Mouse (Mus musculus): ENCODE results near the gene Ppp6r2.

The Ppp6r2 gene

GRCm38 (mm10) chr15:89258997-89259396 is 47.6 kb downstream of the Ppp6r2 start:
- no peak for DNase-seq (ENCODE audit: low read depth)

GRCm38 (mm10) chr15:89264485-89264884 is 53.1 kb downstream of the Ppp6r2 start:
- no peak for DNase-seq (ENCODE audit: low read depth)

- no peak for DNase-seq (ENCODE audit: low read depth)
These were observed 64.1 kb downstream of the Ppp6r2 start for GRCm38 (mm10) chr15:89275497-89275896.

- peak; percentile 56 for DNase-seq (ENCODE audit: low read depth)
These were observed 66.0 kb downstream of the Ppp6r2 start for GRCm38 (mm10) chr15:89277366-89277765.

GRCm38 (mm10) chr15:89282546-89282945 is 71.2 kb downstream of the Ppp6r2 start:
- DNase-seq (ENCODE audit: low read depth): no peak

GRCm38 (mm10) chr15:89284094-89284493 is 72.7 kb downstream of the Ppp6r2 start:
- DNase-seq (ENCODE audit: low read depth): no peak

GRCm38 (mm10) chr15:89285004-89285403 is 73.7 kb downstream of the Ppp6r2 start:
- peak; percentile 22 for DNase-seq (ENCODE audit: low read depth)

- no peak for DNase-seq (ENCODE audit: low read depth)
These were observed 74.1 kb downstream of the Ppp6r2 start for GRCm38 (mm10) chr15:89285478-89285877.

- DNase-seq (ENCODE audit: low read depth): no peak
These were observed 74.8 kb downstream of the Ppp6r2 start for GRCm38 (mm10) chr15:89286114-89286513.

- no peak for DNase-seq (ENCODE audit: low read depth)
These were observed 75.2 kb downstream of the Ppp6r2 start for GRCm38 (mm10) chr15:89286582-89286981.

- DNase-seq (ENCODE audit: low read depth): no peak
These were observed 76.9 kb downstream of the Ppp6r2 start for GRCm38 (mm10) chr15:89288227-89288767.

GRCm38 (mm10) chr15:89289455-89289854 is 78.1 kb downstream of the Ppp6r2 start:
- DNase-seq (ENCODE audit: low read depth): no peak

- DNase-seq (ENCODE audit: low read depth): no peak
These were observed 80.2 kb downstream of the Ppp6r2 start for GRCm38 (mm10) chr15:89291521-89291920.

- DNase-seq (ENCODE audit: low read depth): no peak
These were observed 81.4 kb downstream of the Ppp6r2 start for GRCm38 (mm10) chr15:89292795-89293194.

- DNase-seq (ENCODE audit: low read depth): no peak
These were observed 82.4 kb downstream of the Ppp6r2 start for GRCm38 (mm10) chr15:89293778-89294177.

- no peak for DNase-seq (ENCODE audit: low read depth)
These were observed 84.3 kb downstream of the Ppp6r2 start for GRCm38 (mm10) chr15:89295580-89296165.

- no peak for DNase-seq (ENCODE audit: low read depth)
These were observed 85.1 kb downstream of the Ppp6r2 start for GRCm38 (mm10) chr15:89296465-89296864.

- DNase-seq (ENCODE audit: low read depth): no peak
These were observed 86.3 kb downstream of the Ppp6r2 start for GRCm38 (mm10) chr15:89297695-89298094.

GRCm38 (mm10) chr15:89300180-89300579 is 88.8 kb downstream of the Ppp6r2 start:
- no peak for DNase-seq (ENCODE audit: low read depth)

- no peak for DNase-seq (ENCODE audit: low read depth)
These were observed 89.2 kb downstream of the Ppp6r2 start for GRCm38 (mm10) chr15:89300600-89300999.

- no peak for DNase-seq (ENCODE audit: low read depth)
These were observed 94.6 kb downstream of the Ppp6r2 start for GRCm38 (mm10) chr15:89305966-89306365.

- DNase-seq (ENCODE audit: low read depth): no peak
These were observed 96.1 kb downstream of the Ppp6r2 start for GRCm38 (mm10) chr15:89307461-89307860.

- no peak for DNase-seq (ENCODE audit: low read depth)
These were observed 97.2 kb downstream of the Ppp6r2 start for GRCm38 (mm10) chr15:89308406-89309139.

Measured in 416B (cell line).